Mouse (Mus musculus): ENCODE results near the gene Diablo. TPM values are rescaled to one million over a fixed set of nuclear protein-coding genes. Genes with fewer than 3 reads are reported as not detected.

Diablo gene
- total RNA-seq (2014; rRNA removed) (28.1 and 32.8 TPM in 2 replicates), polyA plus RNA-seq (2012; rRNA removed) (25.9 and 31.4 TPM in 2 replicates)

DNA sequence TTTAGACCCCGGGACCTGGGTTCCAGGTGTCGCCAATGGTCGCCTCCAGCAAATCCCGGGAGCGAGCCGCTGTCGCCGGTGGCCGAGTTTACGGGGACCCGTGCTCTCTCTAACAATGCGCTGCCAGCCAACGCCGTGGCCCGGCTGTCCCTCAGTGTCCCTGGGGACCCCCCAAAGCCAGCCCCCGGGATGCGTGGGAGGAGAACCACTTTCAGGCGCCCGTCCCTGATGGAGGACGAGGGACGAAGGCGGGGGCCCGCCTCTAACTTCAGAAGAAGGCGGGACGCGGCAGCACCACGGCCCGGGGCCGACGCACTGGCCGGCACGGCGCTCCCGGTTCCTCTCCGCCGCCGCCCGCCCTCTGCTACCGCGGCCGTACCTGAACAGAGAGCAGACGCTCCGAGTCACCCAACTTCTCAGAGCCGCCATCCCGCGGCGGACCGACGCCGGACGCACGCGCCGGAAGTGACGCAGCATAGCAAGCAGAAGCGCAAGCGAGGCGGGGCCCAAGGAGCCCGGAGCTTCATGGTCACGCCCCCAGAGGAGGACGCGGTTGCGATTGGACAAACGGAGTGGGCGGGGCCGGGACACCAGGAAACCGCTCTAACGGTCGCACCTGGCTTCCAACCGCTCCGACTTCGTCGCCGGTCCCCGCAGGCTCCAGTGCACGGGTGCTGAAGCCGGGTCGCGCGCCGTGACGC is at the start of gene Diablo:
TSS of gene Diablo (minus strand) at position 485 of the 701 bp plus-strand sequence.
- H3K79me2 ChIP-seq (ENCODE audit: control insufficient read depth, insufficient read depth, low read length), result peaks cover 4% of the 10 kb centered on the region; the same call in 1 of the 2 replicates
- peak within 1 kb of the TSS; percentile 76 for H3K4me3 ChIP-seq (ENCODE audit: insufficient read depth, low read depth, low read length)
- H3K27me3 ChIP-seq (ENCODE audit: control insufficient read depth, insufficient read depth, low read length), result no peaks in the 10 kb centered on the region
- peak; percentile 84 for DNase-seq (ENCODE audit: extremely low read depth, low read depth, low spot score)
- H3K9ac ChIP-seq (ENCODE audit: low read depth, low read length), result peak within 1 kb of the TSS; percentile 90
- peaks cover 4% of the 10 kb centered on the region; the same call in 1 of the 2 replicates for H3K4me1 ChIP-seq (ENCODE audit: control insufficient read depth, insufficient read depth, low read length)
- no peak for TF ChIP-seq CTCF (IDR thresholded peaks at IDR 0.05; ENCODE audit: low read depth, low read length)
- TF ChIP-seq POLR2A (IDR thresholded peaks at IDR 0.05; ENCODE audit: extremely low read depth, insufficient read depth, low read length), result peak; percentile 87
- no peak within 1 kb of the TSS; the same call in 1 of the 2 replicates for H3K27ac ChIP-seq (replicated peaks; ENCODE audit: insufficient read depth, low read depth, low read length)
- H3K36me3 ChIP-seq (ENCODE audit: control insufficient read depth, insufficient read depth, low read length), result peaks cover 7% of the 10 kb centered on the region; the same call in 1 of the 2 replicates
- under 1% methylated on average over 82 of the region's 82 CpGs for WGBS

DNA sequence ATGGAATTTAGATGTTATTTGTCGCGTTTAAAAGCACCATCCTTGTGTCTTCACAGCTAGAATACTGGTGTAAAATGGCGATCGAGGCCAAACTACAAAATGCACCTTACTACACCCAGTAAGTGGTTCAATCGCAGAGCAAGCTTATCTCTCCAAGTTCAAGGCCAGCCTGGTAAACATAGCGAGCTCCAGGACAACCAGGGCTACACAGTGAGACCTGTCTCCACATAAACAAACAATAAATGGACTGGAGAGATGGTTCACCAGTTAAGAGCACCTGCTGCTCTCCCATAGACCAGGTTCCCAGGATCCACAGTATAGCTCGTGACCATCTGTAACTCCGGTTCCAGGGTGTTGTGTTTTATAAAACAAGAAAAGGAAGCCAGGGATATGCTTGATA is 49.4 kb upstream of the Diablo start:
- WGBS, result 45% methylated on average over 8 of the region's 8 CpGs

DNA sequence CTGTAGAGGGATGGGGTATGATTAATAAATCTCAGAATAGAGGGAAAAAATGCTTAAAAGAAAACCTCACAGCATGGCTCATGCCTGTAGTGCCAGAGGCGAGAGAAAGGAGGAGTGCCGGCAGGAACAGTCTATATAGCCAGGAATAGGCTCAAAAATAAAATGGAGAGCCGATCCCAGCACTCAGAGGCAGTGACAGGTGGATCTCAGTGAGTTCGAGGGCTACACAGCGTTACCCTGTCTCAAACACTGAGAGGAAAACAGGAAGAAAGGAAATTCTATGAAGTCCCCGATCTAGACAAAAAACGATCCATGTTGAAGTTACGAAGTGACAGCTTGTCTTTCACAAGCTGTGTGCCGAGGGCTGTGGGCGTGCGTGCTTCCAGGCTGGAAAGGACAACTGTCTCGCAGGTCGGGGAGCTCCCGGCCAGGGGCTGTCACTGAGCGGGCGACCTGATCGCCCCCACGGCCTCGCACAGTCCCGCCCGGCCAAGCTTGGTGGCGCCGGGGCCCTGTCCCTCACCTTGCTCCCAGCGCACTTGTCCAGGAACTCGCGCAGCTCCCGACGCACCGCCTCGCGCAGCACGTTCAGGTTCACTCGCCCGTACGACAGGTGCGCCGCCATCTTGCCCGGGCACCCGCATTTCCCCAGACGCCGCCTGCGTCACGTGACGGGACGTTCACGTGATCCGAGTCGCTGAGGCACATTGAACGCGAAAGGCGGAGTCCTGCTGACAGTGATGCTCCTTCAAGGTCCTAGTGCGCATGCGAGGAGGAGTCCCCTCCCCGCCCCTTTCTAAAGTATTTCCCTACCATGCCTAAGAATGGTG is 48.6 kb upstream of the Diablo start, which contains the start of gene Vps33a:
TSS of gene Vps33a (minus strand) at position 682 of the 830 bp plus-strand sequence.
- Histone ChIP-seq H3K27me3 (ENCODE audit: control insufficient read depth, insufficient read depth, low read length) (no peaks in the 10 kb centered on the region), H3K4me3 (ENCODE audit: insufficient read depth, low read depth, low read length) (peak within 1 kb of the TSS; percentile 89), H3K4me1 (ENCODE audit: control insufficient read depth, insufficient read depth, low read length) (0 out of 2 replicates have a peak, but pooled peaks cover 4% of the 10 kb centered on the region), H3K36me3 (ENCODE audit: control insufficient read depth, insufficient read depth, low read length) (peaks cover 8% of the 10 kb centered on the region; the same call in 1 of the 2 replicates), H3K27ac (replicated peaks; ENCODE audit: insufficient read depth, low read depth, low read length) (peak within 1 kb of the TSS; percentile 73), H3K79me2 (ENCODE audit: control insufficient read depth, insufficient read depth, low read length) (peaks cover 3% of the 10 kb centered on the region; the same call in 1 of the 2 replicates), H3K9ac (ENCODE audit: low read depth, low read length) (peak within 1 kb of the TSS; percentile 97)
- DNase-seq (ENCODE audit: extremely low read depth, low read depth, low spot score), result peak; percentile 89
- TF ChIP-seq POLR2A (IDR thresholded peaks at IDR 0.05; ENCODE audit: extremely low read depth, insufficient read depth, low read length), result peak; percentile 82
- TF ChIP-seq CTCF (IDR thresholded peaks at IDR 0.05; ENCODE audit: low read depth, low read length), result no peak; the same call in 1 of the 2 replicates
- under 1% methylated on average over 54 of the region's 54 CpGs for WGBS

More for the DNA sequence above, 49.4 kb upstream of the Diablo start:
- H3K79me2 ChIP-seq (ENCODE audit: control insufficient read depth, insufficient read depth, low read length), result peaks cover 3% of the 10 kb centered on the region; the same call in 1 of the 2 replicates
- no peaks in the 10 kb centered on the region for H3K27me3 ChIP-seq (ENCODE audit: control insufficient read depth, insufficient read depth, low read length)
- H3K4me3 ChIP-seq (ENCODE audit: insufficient read depth, low read depth, low read length), result no peak overlapping the region
- H3K27ac ChIP-seq (replicated peaks; ENCODE audit: insufficient read depth, low read depth, low read length), result no peak overlapping the region
- peak; percentile 25 for DNase-seq (ENCODE audit: extremely low read depth, low read depth, low spot score)
- H3K4me1 ChIP-seq (ENCODE audit: control insufficient read depth, insufficient read depth, low read length), result 0 out of 2 replicates have a peak, but pooled peaks cover 4% of the 10 kb centered on the region
- TF ChIP-seq CTCF (IDR thresholded peaks at IDR 0.05; ENCODE audit: low read depth, low read length) (no peak), POLR2A (IDR thresholded peaks at IDR 0.05; ENCODE audit: extremely low read depth, insufficient read depth, low read length) (no peak)
- H3K36me3 ChIP-seq (ENCODE audit: control insufficient read depth, insufficient read depth, low read length), result peaks cover 11% of the 10 kb centered on the region; the same call in 1 of the 2 replicates
- no peak overlapping the region for H3K9ac ChIP-seq (ENCODE audit: low read depth, low read length)

DNA sequence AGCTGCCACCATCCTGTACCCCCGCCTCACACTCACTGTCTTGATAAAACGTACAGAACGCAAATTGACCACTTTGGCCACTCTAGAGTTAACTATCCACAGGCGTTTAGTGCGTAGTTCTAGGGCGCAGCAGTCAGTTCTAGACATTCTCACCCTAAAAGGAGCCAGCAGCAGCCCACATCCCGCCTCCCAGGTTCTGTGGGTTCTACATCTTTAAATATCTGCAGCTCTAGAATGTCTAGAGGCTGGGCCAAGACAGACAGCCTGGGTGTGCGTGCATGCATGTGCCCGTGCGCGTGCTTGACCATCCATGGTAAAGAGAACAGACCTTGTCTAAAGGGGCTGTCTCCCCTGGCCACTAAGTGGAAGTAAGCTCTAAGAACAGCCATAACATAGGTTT is 37.2 kb upstream of the Diablo start:
- H3K4me1 ChIP-seq (ENCODE audit: control insufficient read depth, insufficient read depth, low read length), result peaks cover 1% of the 10 kb centered on the region; the same call in 1 of the 2 replicates
- TF ChIP-seq POLR2A (IDR thresholded peaks at IDR 0.05; ENCODE audit: extremely low read depth, insufficient read depth, low read length) (no peak), CTCF (IDR thresholded peaks at IDR 0.05; ENCODE audit: low read depth, low read length) (no peak)
- 96% methylated on average over 11 of the region's 11 CpGs for WGBS
- no peak overlapping the region for H3K9ac ChIP-seq (ENCODE audit: low read depth, low read length)
- no peak overlapping the region for H3K4me3 ChIP-seq (ENCODE audit: insufficient read depth, low read depth, low read length)
- H3K79me2 ChIP-seq (ENCODE audit: control insufficient read depth, insufficient read depth, low read length), result no peaks in the 10 kb centered on the region; the same call in 1 of the 2 replicates
- peaks cover 34% of the 10 kb centered on the region for H3K36me3 ChIP-seq (ENCODE audit: control insufficient read depth, insufficient read depth, low read length)
- no peak for DNase-seq (ENCODE audit: extremely low read depth, low read depth, low spot score)
- no peaks in the 10 kb centered on the region for H3K27me3 ChIP-seq (ENCODE audit: control insufficient read depth, insufficient read depth, low read length)
- no peak overlapping the region for H3K27ac ChIP-seq (replicated peaks; ENCODE audit: insufficient read depth, low read depth, low read length)

DNA sequence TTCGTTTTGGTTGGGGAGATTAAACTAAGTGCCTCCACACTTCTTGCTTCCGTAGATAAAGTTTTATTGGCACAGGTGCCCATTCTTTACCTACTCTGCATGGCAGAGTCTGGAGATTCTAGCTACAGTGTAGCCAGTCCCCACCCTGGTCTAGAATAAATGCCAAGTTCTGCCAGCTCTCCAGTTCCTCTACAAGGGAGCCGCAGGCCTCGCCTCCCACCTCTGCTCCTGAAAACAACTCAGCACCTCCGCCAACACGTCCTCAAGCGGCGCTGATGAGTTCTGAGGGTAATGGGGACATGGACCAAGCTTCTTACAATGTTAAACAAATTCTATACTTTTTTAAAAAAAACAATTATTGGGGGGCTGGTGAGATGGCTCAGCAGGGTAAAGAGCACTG is 35.6 kb upstream of the Diablo start:
- H3K9ac ChIP-seq (ENCODE audit: low read depth, low read length), result no peak overlapping the region
- H3K4me3 ChIP-seq (ENCODE audit: insufficient read depth, low read depth, low read length), result no peak overlapping the region
- no peak overlapping the region for H3K27ac ChIP-seq (replicated peaks; ENCODE audit: insufficient read depth, low read depth, low read length)
- H3K79me2 ChIP-seq (ENCODE audit: control insufficient read depth, insufficient read depth, low read length), result no peaks in the 10 kb centered on the region; the same call in 1 of the 2 replicates
- peaks cover 32% of the 10 kb centered on the region for H3K36me3 ChIP-seq (ENCODE audit: control insufficient read depth, insufficient read depth, low read length)
- 96% methylated on average over 8 of the region's 8 CpGs for WGBS
- H3K4me1 ChIP-seq (ENCODE audit: control insufficient read depth, insufficient read depth, low read length), result peaks cover 1% of the 10 kb centered on the region; the same call in 1 of the 2 replicates
- no peak for DNase-seq (ENCODE audit: extremely low read depth, low read depth, low spot score)
- no peaks in the 10 kb centered on the region for H3K27me3 ChIP-seq (ENCODE audit: control insufficient read depth, insufficient read depth, low read length)
- TF ChIP-seq POLR2A (IDR thresholded peaks at IDR 0.05; ENCODE audit: extremely low read depth, insufficient read depth, low read length) (no peak), CTCF (IDR thresholded peaks at IDR 0.05; ENCODE audit: low read depth, low read length) (no peak)

Data from liver, adult 2 months (tissue).